Mouse (Mus musculus) thymus, adult 18-20 months (tissue): ENCODE results near the gene Rcor2.
A peak's percentile ranks its signal among the peaks of the same experiment; 100 is the strongest.

ENCODE experiments used
- DNase-seq, 2 experiments: peaks; one replicate each; pipeline ENCODE4 v3.0.0; 2022; ENCODE audit warnings: mixed read lengths in 2 of 2

Gene Rcor2

GRCm38 (mm10) chr19:7267091-7267741 is at the start of gene Rcor2:
Rcor2 (plus strand) TSS chr19:7267325.
- DNase-seq = peak; percentile 48 to 53

DNA sequence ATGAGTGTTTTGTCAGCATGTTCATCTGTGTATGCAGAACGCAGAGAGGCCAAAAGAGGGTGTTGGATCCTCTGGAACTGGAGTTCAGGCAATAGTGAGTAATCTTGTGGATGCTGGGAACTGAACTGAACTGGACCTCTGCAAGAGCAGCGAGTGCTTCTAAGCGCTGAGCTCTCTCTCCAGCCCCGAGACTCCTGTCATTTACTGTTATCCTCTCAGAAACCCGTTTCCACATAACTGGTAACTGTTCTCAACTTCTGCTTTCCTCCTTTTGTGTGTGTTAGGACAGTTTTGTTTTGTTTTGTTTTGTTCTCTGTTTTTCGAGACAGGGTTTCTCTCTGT is 49.2 kb upstream of the Rcor2 start:
- DNase-seq = no peak

- no peak for DNase-seq
These were observed 48.4 kb upstream of the Rcor2 start for GRCm38 (mm10) chr19:7218753-7219152.

GRCm38 (mm10) chr19:7222196-7222595 is 44.9 kb upstream of the Rcor2 start:
- DNase-seq = no peak

GRCm38 (mm10) chr19:7223488-7223887 is 43.6 kb upstream of the Rcor2 start:
- DNase-seq = no peak

DNA sequence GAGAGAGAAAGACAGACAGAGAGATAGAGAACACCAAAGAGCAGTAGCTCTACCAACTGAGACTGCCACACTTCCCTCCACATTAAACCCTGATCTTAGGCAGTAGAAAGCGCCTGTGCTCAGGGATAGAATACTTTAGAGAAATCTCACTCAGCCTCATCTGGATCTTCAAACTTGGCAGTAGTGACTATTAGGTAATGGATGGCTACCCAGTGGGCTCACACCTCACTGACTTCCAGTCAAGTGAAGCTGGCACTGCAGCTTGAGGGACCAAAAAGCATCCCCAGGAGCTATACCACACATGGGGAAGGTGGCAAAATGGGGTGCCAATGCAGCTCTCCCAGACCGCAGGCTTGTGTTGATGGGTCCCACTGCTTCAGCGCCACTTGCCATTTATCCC is 42.9 kb upstream of the Rcor2 start:
- no peak for DNase-seq

DNA sequence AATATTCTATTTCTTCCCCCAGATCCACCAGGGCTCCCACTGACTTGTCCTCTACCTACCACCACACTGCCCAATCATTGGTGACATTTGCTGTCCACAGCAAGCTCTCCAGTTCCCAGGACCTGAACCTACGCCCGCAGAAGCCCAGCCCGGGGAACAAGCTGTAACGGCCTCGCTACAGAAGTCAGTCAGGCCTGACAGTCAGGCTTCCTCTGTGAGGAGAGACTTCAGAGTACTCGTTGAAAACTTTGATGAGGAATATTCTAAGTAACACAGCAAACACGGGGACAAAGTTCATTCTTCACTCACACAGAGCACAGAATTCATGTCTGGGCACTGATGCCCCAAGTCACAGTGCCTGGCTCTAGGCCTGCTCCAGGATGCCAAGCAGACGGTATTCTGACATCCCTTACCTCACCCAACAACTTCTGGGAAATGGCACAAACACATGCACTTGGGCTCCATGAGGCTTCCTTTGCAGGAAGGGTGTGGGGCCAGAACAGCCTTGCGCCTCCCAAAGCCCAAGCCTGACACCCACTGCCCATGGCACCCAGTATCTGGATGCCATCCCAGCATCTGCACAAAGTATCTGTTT is 41.9 kb upstream of the Rcor2 start:
- no peak for DNase-seq

- DNase-seq = no peak
These were observed 40.6 kb upstream of the Rcor2 start for GRCm38 (mm10) chr19:7226511-7226914.

- DNase-seq = peak; percentile 51 to 63
These were observed 32.4 kb upstream of the Rcor2 start for GRCm38 (mm10) chr19:7234537-7235221.

DNA sequence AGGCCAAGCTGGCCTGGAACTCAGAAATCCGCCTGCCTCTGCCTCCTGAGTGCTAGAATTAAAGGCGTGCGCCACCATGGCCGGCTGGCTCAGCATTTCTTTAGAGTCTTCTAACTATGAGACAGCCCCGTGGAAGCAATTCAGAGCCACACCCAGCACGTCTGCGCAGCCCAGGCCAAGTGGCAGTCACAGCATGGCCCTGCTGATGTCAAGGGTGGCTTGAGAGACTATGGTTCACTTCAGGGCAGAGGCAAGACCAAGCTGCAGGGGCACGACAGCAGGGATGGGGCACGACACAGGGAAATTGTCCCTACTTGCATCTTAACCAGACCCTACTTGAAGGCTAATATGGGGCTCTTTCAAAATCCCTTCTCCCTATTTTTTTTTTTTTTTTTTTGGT is 31.7 kb upstream of the Rcor2 start:
- no peak for DNase-seq

- DNase-seq = no peak
These were observed 31.1 kb upstream of the Rcor2 start for GRCm38 (mm10) chr19:7236011-7236410.

GRCm38 (mm10) chr19:7236742-7237141 is 30.4 kb upstream of the Rcor2 start:
- DNase-seq = no peak

GRCm38 (mm10) chr19:7239574-7239973 is 27.6 kb upstream of the Rcor2 start:
- DNase-seq = no peak

DNA sequence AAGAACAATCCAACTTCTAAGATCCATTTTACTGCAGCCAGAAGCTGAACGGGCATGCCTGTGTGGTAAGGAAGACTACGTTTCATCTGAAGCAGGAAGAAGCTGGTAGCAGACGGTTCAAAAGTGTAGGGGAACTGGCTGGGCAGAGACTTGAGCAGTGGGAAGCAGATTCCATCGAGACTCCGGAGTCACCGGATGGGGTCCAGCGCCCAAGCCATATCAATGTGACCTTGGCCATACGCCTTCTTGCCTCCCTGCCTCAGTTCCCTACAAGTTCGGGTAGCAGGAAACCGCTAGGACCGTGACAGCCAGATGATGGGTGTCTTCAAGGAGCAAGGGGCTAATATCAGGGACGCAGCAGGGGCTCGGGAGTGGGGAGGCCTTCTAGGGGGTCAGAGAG is 26.8 kb upstream of the Rcor2 start:
- no peak for DNase-seq

DNA sequence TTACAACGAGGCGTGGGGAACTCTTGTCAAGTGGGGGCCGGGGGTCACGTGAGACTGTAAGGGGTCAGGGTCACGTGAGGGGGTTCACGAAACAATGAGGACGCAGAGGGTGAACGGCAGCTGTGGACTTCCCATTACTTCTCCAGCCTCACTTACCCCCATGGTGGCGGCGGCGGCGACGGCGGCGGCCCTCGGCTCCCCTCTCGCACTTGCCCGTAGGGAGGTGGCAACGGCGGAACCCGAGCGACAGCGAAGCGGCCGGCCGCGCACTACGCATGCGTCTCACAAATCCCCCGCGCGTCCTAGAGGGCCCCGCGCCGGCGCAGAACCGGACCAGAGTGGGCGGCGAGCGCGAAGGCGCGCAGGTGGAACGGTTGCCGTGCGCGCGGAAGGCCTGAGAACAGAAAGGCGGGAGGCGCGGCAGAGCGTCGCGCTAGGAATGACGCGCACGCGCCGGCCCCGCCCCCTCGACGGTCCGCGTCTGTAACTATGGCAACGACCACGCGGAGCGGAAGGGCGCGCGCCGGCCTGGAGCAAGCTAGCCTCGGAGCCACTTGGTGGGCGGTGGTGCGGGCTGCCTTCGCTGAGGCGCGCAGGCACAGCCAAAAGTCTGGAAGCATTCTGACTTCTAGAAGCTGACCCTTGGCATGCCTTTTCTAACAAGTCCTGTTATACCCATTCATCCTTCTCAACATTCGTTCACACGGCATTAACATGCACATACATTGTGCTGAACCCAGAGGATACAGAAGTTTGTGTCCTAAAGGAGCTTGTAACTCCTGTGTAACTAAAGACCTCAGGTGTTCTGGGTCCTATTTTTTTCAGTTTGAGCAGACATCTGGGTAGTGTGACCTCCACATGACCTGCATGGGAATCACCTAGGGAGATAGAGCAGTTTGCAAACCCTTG is 26.1 kb upstream of the Rcor2 start, which contains the start of gene Naa40:
Gene Naa40 (minus strand): TSS at position 402 of the 909 bp plus-strand sequence.
- peak; percentile 87 to 90 for DNase-seq

DNA sequence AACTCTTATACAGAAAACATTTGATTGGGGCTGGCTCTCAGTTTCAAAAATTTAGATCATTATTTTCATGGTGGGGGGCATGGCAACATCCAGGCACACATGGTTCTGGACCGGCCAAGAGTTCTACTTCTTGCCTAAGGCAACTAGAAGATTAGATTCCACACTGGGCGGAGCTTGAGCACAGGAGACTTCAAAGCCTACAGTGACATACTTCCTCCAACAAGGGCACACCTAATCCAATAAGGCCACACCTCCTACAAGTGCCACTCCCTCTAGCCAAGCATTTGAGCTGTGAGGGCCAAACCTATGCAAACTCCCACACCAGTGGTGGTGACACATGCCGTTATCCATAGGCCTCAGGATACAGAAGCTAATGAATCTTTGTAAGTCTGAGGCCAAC is 21.1 kb upstream of the Rcor2 start:
- no peak for DNase-seq

GRCm38 (mm10) chr19:7257881-7258280 is 9.2 kb upstream of the Rcor2 start:
- no peak for DNase-seq

DNA sequence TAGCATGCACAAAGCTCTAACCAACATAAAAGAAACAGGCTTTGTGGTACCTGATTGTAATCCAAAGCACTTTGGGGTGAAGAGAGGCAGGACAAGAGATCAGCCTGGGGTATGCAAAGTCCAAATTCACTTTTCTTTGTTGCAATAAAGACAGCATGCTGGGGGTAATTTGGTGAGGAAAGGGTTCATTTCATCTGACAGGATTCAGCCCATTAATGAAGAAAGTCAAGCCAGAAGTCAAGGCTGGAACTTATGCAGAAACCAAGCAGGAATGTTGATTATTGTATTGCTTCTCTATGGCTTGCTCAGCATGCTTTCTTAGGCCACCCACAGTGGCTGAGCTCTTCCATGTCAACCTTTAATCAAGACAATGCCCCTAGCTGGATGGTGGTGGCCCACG is 5.6 kb upstream of the Rcor2 start:
- no peak for DNase-seq

- no peak for DNase-seq
These were observed 5.2 kb upstream of the Rcor2 start for GRCm38 (mm10) chr19:7261964-7262363.

DNA sequence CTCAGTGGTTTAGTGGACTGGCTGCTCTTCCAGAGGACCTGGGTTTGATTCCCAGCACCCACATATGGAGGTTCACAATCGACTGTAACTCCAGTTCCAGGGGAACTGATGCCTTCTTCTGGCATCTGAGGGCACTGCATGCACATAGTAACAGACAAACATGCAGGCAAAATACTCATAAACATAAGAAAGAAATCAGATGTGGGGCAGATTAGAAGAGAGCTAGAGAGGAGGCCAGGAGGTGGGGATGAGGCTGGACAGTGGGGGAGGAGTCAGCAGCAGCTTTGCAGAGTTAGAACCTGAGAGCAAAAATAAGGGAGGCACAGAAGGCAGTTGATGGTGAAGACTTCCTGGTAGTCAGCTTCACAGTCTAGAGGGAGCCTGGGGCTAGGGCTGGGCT is 4.5 kb upstream of the Rcor2 start:
- DNase-seq = no peak

DNA sequence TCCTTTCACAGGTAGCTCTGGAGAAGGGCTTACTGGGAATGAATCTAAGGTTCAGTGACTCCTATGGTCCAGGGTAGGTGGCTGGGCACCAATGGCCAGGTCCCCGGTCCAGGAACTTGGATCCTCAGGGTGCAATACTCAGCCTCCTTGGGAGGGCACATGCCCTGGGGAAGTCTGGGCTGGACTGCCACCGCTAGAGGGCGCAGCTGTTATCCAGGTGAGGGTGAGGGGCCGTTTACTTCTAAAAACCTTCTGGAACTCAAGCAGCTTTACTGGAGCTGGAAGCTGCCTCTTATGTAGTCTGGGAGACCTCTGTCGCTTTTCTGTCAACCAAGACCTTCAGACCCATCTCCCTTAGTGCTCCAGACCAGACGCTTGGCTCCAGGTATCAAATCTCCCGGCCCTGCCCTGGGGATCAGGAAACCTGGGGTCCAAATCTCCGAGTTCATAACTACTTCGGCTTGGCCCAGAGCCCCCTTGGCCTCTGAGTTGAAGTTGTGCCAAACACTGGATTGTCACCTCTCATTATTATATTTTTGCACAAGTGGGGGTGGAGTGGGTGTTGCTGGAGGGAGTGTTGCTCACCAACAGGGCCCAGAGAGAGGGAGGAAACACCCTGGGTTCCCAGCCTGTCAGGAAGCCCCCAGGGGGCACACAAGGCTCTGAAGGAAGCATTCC is 2.9 kb upstream of the Rcor2 start:
- peak in 1 of 2 experiments; percentile 52 for DNase-seq

DNA sequence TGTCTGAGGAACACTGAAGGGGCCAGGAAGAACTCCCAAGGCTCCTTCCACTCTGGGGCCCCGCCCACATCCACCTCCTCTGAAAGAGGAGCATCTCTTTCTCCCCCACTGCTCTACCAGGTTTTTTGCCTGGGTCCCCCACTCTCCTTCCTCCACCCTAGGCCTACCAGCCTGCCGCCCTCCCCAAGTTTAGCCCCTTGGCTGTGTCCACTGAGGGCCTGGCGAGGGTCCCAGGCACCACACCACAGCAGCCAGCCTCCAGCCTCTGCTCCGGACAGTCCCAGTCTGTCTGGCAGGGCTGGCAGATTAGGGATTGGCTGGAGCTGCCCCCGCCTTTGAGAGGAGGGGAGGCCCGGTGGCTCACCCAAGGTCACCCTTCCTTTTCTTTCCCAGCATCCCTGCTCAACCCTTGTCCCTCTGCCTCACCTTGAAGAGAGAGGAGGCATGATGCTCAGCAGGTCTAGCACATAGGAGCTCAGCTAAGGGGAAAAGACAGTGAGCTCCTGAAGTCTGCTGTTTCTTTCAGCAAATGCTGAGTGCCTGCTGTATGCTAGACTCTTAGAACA is 2.3 kb upstream of the Rcor2 start:
- no peak for DNase-seq
